Mouse (Mus musculus) lung, postnatal 25 days (tissue): ENCODE measurements around the gene Olfr31.

Experiments used
- DNase-seq: peaks from one replicate; pipeline ENCODE4 v3.0.0; 2022; ENCODE audit warnings: low spot score

Olfr31 gene

GRCm38 (mm10) chr14:14354511-14355359 lies 32.1 kb downstream of the Olfr31 start:
- no peak for DNase-seq

GRCm38 (mm10) chr14:14355360-14355646 lies 32.7 kb downstream of the Olfr31 start:
- no peak for DNase-seq
